Mouse (Mus musculus): ENCODE measurements at regions not wholly inside any gene's neighbourhood (a gene's known extent, or its start where the extent isn't known, plus 50 kb on each side); places are given as distances from the start of the nearest gene placed in this dataset.

DNA sequence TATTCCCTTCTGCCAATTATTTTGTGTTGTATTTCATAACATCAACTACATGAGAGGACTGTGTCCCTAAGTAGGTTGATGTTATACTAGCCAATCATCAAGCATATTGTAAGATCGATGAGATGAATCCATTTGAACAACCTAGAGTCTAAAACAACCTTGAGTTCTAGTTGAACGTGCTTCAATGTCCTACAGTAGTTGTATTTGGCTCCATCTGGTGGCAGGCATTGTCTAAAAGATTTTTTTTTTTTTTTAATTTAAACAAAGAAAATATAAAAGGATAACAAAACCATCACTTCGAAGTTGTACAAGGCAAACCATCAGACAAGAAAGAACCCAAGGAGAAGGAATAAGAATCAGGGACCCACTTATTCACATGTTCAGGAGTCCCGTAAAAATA is 114.4 kb downstream of the Pih1d3 start:
- DNase-seq (ENCODE audit: low read depth), result peak; percentile 58

GRCm38 (mm10) chr1:31363971-31364370 is 141.3 kb downstream of the Pih1d3 start:
- DNase-seq (ENCODE audit: low read depth), result no peak

- peak; percentile 64 for DNase-seq (ENCODE audit: low read depth)
Measured at GRCm38 (mm10) chr1:31377324-31377723, 154.7 kb downstream of the Pih1d3 start.

DNA sequence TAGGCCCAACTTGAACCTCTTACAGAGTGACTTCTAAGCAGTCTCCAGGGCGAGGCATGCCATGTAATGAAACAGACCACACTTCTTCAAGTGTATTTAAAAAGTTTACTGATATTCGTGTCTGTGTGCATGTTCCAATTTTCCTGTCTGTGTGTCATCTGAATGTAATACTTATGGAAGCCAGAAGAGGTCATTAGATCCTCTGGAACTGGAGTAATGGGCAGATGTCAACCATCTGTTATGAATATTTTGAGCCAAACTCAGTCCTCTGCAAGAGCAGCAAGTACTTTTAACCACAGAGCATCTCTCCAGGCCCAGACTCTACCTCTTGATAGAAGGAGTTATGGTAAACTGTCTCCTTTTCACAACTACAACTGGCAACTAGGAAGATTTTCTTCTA is 156.4 kb downstream of the Pih1d3 start:
- peak; percentile 85 for DNase-seq (ENCODE audit: low read depth)

DNA sequence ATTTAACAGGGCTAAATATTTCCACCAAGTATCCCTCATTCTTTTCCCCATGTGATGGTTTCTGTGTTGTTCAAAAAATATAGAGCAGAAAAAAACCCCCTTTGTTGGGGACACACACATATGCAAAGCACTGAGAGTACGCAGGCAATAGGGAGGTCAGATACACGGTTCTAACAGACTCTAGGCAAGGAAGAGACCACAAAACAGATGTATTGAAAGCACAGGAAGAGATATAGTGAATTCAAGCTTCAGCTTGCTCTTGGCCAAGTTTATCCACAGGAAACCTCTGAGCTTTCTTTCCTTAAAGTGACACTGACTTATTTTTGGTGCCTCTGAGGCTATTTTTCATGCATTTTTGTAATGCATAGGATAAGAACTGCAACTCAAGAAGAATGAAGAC is 157.7 kb downstream of the Pih1d3 start:
- peak; percentile 93 for DNase-seq (ENCODE audit: low read depth)

- DNase-seq (ENCODE audit: low read depth), result peak; percentile 65
Measured at GRCm38 (mm10) chr1:31382192-31382591, 159.6 kb downstream of the Pih1d3 start.
